Mouse (Mus musculus) ES-E14 (cell line): ENCODE results near the gene Lmtk2.

Source experiments
- HCFC1 ChIP-seq: IDR thresholded peaks from 2 replicates; pipeline ENCODE4 v1.6.1; 2012; ENCODE audit warnings: low read length, inconsistent platforms, borderline replicate concordance; ENCODE audit not compliant: insufficient read depth
- MAFK ChIP-seq: IDR thresholded peaks from 2 replicates; pipeline ENCODE4 v1.6.1; 2014; ENCODE audit warnings: mild to moderate bottlenecking, low read depth, low read length, inconsistent platforms; ENCODE audit not compliant: insufficient read depth
- ZC3H11A ChIP-seq: IDR thresholded peaks from 2 replicates; pipeline ENCODE4 v1.6.1; 2012; ENCODE audit warnings: low read depth, mild to moderate bottlenecking, inconsistent platforms, low read length, borderline replicate concordance

GRCm38 (mm10) chr5:144053450-144053849 is 46.8 kb upstream of the Lmtk2 start:
- no peak for TF ChIP-seq HCFC1
- TF ChIP-seq ZC3H11A, result no peak
- TF ChIP-seq MAFK, result no peak
